Mouse (Mus musculus): Measurements from ENCODE around the gene Slc25a26.

GRCm38 (mm10) chr6:94503963-94504362 is 3.8 kb downstream of the Slc25a26 start:
- no peak for TF ChIP-seq CTCF (IDR thresholded peaks at IDR 0.05; ENCODE audit: borderline replicate concordance, extremely low read depth, insufficient read depth, insufficient read length)
- no peak for TF ChIP-seq POLR2A (IDR thresholded peaks at IDR 0.05; ENCODE audit: borderline replicate concordance, extremely low read depth, insufficient read depth, insufficient read length, poor library complexity, severe bottlenecking)
